Mouse (Mus musculus): ENCODE data around the gene Tec.
A peak's percentile ranks its signal among the peaks of the same experiment; 100 is the strongest.

Tec gene

GRCm38 (mm10) chr5:72783123-72783522 lies 85.2 kb downstream of the Tec start:
- DNase-seq (ENCODE audit: low spot score): no peak

GRCm38 (mm10) chr5:72781776-72782175 lies 86.5 kb downstream of the Tec start:
- no peak for DNase-seq (ENCODE audit: low spot score)

GRCm38 (mm10) chr5:72776595-72776994 lies 91.7 kb downstream of the Tec start:
- DNase-seq (ENCODE audit: low spot score): no peak

GRCm38 (mm10) chr5:72776127-72776526 lies 92.2 kb downstream of the Tec start:
- no peak for DNase-seq (ENCODE audit: low spot score)

GRCm38 (mm10) chr5:72769841-72770240 lies 98.4 kb downstream of the Tec start:
- DNase-seq (ENCODE audit: low spot score): no peak

- peak; percentile 48 for DNase-seq (ENCODE audit: low spot score)
These were observed 104.7 kb downstream of the Tec start for GRCm38 (mm10) chr5:72763546-72763945.

- DNase-seq (ENCODE audit: low spot score): no peak
These were observed 105.3 kb downstream of the Tec start for GRCm38 (mm10) chr5:72763025-72763424.

- DNase-seq (ENCODE audit: low spot score): no peak
These were observed 106.5 kb downstream of the Tec start for GRCm38 (mm10) chr5:72761758-72762157.

GRCm38 (mm10) chr5:72761237-72761636 lies 107.0 kb downstream of the Tec start:
- DNase-seq (ENCODE audit: low spot score): peak; percentile 67

- DNase-seq (ENCODE audit: low spot score): no peak
These were observed 109.1 kb downstream of the Tec start for GRCm38 (mm10) chr5:72758925-72759924.

- no peak for DNase-seq (ENCODE audit: low spot score)
These were observed 111.0 kb downstream of the Tec start for GRCm38 (mm10) chr5:72757155-72757773.

GRCm38 (mm10) chr5:72755941-72756340 lies 112.3 kb downstream of the Tec start:
- no peak for DNase-seq (ENCODE audit: low spot score)

- no peak for DNase-seq (ENCODE audit: low spot score)
These were observed 113.2 kb downstream of the Tec start for GRCm38 (mm10) chr5:72755035-72755434.

- peak; percentile 89 for DNase-seq (ENCODE audit: low spot score)
These were observed 115.7 kb downstream of the Tec start, which contains the start of gene Txk for GRCm38 (mm10) chr5:72752585-72752984. Gene Txk, minus strand, starts transcription at chr5:72752777.

GRCm38 (mm10) chr5:72751056-72751758 lies 117.1 kb downstream of the Tec start:
- DNase-seq (ENCODE audit: low spot score): no peak

- no peak for DNase-seq (ENCODE audit: low spot score)
These were observed 118.1 kb downstream of the Tec start for GRCm38 (mm10) chr5:72750226-72750625.

GRCm38 (mm10) chr5:72748659-72749265 lies 119.5 kb downstream of the Tec start:
- no peak for DNase-seq (ENCODE audit: low spot score)

- DNase-seq (ENCODE audit: low spot score): no peak
These were observed 120.9 kb downstream of the Tec start for GRCm38 (mm10) chr5:72747384-72747783.

- DNase-seq (ENCODE audit: low spot score): no peak
These were observed 121.8 kb downstream of the Tec start for GRCm38 (mm10) chr5:72746461-72746860.

GRCm38 (mm10) chr5:72743103-72743502 lies 125.2 kb downstream of the Tec start:
- DNase-seq (ENCODE audit: low spot score): no peak

GRCm38 (mm10) chr5:72736868-72737267 lies 131.4 kb downstream of the Tec start:
- no peak for DNase-seq (ENCODE audit: low spot score)

GRCm38 (mm10) chr5:72736437-72736836 lies 131.8 kb downstream of the Tec start:
- DNase-seq (ENCODE audit: low spot score): no peak

Data from T-cell, adult 2 months (primary cell).